Mouse (Mus musculus) stomach, embryonic 15.5 days (tissue): Measurements from ENCODE around the gene Ptprf. TPM values are rescaled to one million over a fixed set of nuclear protein-coding genes. Genes with fewer than 3 reads are reported as not detected.
A peak's percentile ranks its signal among the peaks of the same experiment; 100 is the strongest.

Source experiments
- ATAC-seq: fragments of 200-750 bp; cut with Nextera tagmentation; 2 replicates; pipeline ENCODE4 v1.8.0; 2017; ENCODE audit warnings: low read depth, moderate number of reproducible peaks, moderate TSS enrichment; ENCODE audit not compliant: insufficient read depth, low FRiP score
- H3K27ac ChIP-seq: fragments of 300-500 bp; sonication (generic); 2 replicates; pipeline ENCODE4 v1.5.1; 2015; ENCODE audit warnings: mild to moderate bottlenecking, inconsistent platforms
- H3K27me3 ChIP-seq: fragments of 300-500 bp; sonication (generic); replicated peaks from 2 replicates; pipeline ENCODE4 v1.6.1; 2015; ENCODE audit warnings: inconsistent platforms
- H3K36me3 ChIP-seq: fragments of 300-500 bp; sonication (generic); 2 replicates; pipeline ENCODE4 v1.6.1; 2015; ENCODE audit warnings: inconsistent platforms
- H3K4me1 ChIP-seq: fragments of 300-500 bp; sonication (generic); 2 replicates; pipeline ENCODE4 v1.6.1; 2015; ENCODE audit warnings: inconsistent platforms
- H3K4me2 ChIP-seq: fragments of 300-500 bp; sonication (generic); 2 replicates; pipeline ENCODE4 v1.6.1; 2015; ENCODE audit warnings: mild to moderate bottlenecking, inconsistent platforms
- H3K4me3 ChIP-seq: fragments of 300-500 bp; sonication (generic); replicated peaks from 2 replicates; pipeline ENCODE4 v1.5.1; 2015; ENCODE audit warnings: inconsistent platforms
- H3K9ac ChIP-seq: fragments of 300-500 bp; sonication (generic); 2 replicates; pipeline ENCODE4 v1.6.1; 2015; ENCODE audit warnings: inconsistent platforms
- H3K9me3 ChIP-seq: fragments of 300-500 bp; sonication (generic); 2 replicates; pipeline ENCODE4 v1.6.1; 2016; ENCODE audit warnings: inconsistent platforms
- WGBS: fragments of 180-500 bp; shearing (Covaris S2); methylation state at CpG from one replicate; pipeline ENCODE4 v1.1.7; 2015; 5-methylcytosine and 5-hydroxymethylcytosine counted together
- polyA plus RNA-seq: library from polyadenylated mRNA; unstranded; fragments of >200 nt; fragmentation: Nextera tagmentation; extraction: Ambion mirVana; gene quantifications from 2 replicates; pipeline ENCODE4 v1.2.1, GENCODE M21; 2015

The Ptprf gene
- polyA plus RNA-seq, 1 experiment from 2014 or later: 79.2 TPM

GRCm38 (mm10) chr4:118304984-118305383, 13.8 kb upstream of the Ptprf start:
- no peak overlapping the region for H3K4me2 ChIP-seq
- no peak overlapping the region for H3K27ac ChIP-seq
- no peaks in the 10 kb centered on the region for H3K9me3 ChIP-seq
- no peaks in the 10 kb centered on the region for H3K27me3 ChIP-seq
- no peak overlapping the region for H3K4me3 ChIP-seq
- ATAC-seq: no peak
- no peaks in the 10 kb centered on the region for H3K36me3 ChIP-seq
- peaks cover 3% of the 10 kb centered on the region; the same call in 1 of the 2 replicates for H3K4me1 ChIP-seq
- no peak overlapping the region for H3K9ac ChIP-seq
- WGBS: 54% methylated on average over 4 of the region's 4 CpGs

- no peaks in the 10 kb centered on the region for H3K9me3 ChIP-seq
- 10% methylated on average over 5 of the region's 5 CpGs for WGBS
- no peak overlapping the region for H3K4me2 ChIP-seq
- no peaks in the 10 kb centered on the region for H3K36me3 ChIP-seq
- ATAC-seq: peak; percentile 37; the same call in 1 of the 2 replicates
- no peak overlapping the region for H3K4me3 ChIP-seq
- H3K9ac ChIP-seq: no peak overlapping the region
- H3K27me3 ChIP-seq: no peaks in the 10 kb centered on the region
- H3K4me1 ChIP-seq: 0 out of 2 replicates have a peak, but pooled peaks cover 11% of the 10 kb centered on the region
- no peak overlapping the region for H3K27ac ChIP-seq
These were observed 6.6 kb upstream of the Ptprf start for GRCm38 (mm10) chr4:118297844-118298243.

DNA sequence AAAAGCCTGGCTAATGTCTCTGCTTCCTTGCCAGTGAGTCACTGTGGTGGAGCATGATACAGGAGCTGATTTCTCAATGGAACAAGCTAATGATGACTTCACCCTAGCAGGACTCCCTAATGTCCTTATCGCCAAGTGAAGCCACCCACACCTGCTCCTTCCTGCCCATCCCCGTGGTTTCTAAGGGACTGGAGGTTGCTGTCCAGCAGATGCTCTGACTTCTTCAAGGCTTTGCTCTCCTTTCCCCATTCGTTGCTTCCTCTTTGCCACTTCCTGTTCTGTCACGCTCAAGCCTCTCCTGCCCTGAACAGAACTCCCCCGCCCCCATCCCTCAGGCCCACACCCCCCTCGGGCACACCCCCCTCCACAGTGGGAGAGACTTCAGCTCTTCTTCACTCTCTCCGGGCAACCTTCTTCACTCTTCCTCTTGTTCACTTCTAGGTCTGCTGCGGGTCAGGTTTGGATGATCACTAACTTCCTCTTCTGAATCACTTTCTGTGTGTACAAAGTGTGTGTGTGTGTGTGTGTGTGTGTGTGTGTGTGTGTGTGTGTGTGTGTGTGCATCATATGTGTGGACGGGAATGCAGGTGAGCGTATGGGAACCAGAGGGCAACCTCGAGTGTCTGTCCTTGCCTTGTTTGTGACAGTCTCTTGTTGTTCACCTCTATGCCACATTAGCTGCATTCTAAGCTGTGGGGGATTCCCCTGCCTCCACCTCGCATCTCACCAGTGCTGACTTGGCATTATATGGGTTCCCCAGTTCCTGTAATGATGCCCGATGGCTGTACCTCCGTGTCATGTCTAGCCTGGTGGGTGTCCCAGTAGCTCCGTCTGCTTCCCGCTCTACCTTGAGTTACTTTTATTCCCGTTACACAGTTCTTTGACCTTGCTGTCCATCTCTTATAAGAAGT, 4.7 kb upstream of the Ptprf start:
- H3K4me3 ChIP-seq: no peak overlapping the region
- H3K9me3 ChIP-seq: no peaks in the 10 kb centered on the region
- no peaks in the 10 kb centered on the region for H3K27me3 ChIP-seq
- 50% methylated on average over 17 of the region's 17 CpGs for WGBS
- H3K9ac ChIP-seq: no peak overlapping the region
- no peak overlapping the region for H3K27ac ChIP-seq
- no peaks in the 10 kb centered on the region for H3K36me3 ChIP-seq
- no peak for ATAC-seq
- H3K4me2 ChIP-seq: no peak overlapping the region
- 0 out of 2 replicates have a peak, but pooled peaks cover 11% of the 10 kb centered on the region for H3K4me1 ChIP-seq

GRCm38 (mm10) chr4:118294811-118295210, 3.6 kb upstream of the Ptprf start:
- Histone ChIP-seq H3K9me3 (no peaks in the 10 kb centered on the region), H3K27ac (no peak overlapping the region), H3K4me1 (0 out of 2 replicates have a peak, but pooled peaks cover 11% of the 10 kb centered on the region), H3K9ac (no peak overlapping the region), H3K27me3 (no peaks in the 10 kb centered on the region), H3K36me3 (no peaks in the 10 kb centered on the region), H3K4me3 (no peak overlapping the region), H3K4me2 (no peak overlapping the region)
- 67% methylated on average over 4 of the region's 4 CpGs for WGBS
- no peak for ATAC-seq

GRCm38 (mm10) chr4:118292741-118293306, 1.6 kb upstream of the Ptprf start:
- H3K4me2 ChIP-seq: no peak overlapping the region
- WGBS: 11% methylated on average over 11 of the region's 11 CpGs

DNA sequence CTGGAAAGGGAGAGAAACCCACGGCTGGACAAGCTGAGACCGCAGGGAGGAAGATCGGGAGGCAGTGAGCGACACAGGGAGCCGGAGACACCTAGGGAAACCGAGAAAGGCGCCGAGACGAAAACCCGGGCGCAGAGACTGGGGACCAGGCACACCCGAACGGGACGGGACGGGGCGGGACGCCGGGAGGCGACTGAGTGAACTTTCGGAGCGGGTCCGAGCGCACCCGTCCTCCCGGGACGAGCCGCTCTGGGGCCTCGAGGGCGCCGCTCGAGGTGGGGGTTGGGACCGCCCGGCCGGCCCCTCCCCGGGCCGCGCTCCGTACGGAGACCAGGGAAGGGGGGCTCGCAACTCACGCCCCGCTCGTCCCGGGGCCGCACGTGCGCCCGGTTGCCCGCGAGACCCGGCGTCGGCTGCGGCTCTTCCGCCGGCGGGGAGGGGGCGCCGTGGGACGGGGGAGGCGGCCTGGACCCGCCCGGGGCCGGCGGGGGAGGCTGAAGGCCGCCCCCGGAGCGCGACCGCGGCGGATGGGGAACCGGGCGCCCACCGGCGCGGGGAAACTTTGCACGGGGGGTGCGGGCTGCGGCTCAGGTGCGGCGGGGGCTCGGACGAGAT, 682 bp downstream of the Ptprf start:
- Histone ChIP-seq H3K9me3 (no peaks in the 10 kb centered on the region), H3K4me3 (peak overlapping the region; percentile 82), H3K27me3 (no peaks in the 10 kb centered on the region), H3K4me1 (peaks cover 36% of the 10 kb centered on the region), H3K36me3 (no peaks in the 10 kb centered on the region), H3K4me2 (peak overlapping the region; percentile 73), H3K27ac (peak overlapping the region; percentile 93), H3K9ac (peak overlapping the region; percentile 77)
- under 1% methylated on average over 48 of the region's 84 CpGs for WGBS
- ATAC-seq: peak; percentile 24; the same call in 1 of the 2 replicates

More at GRCm38 (mm10) chr4:118292741-118293306, 1.6 kb upstream of the Ptprf start:
- no peaks in the 10 kb centered on the region for H3K27me3 ChIP-seq
- no peak for ATAC-seq
- H3K4me3 ChIP-seq: no peak overlapping the region
- H3K9me3 ChIP-seq: no peaks in the 10 kb centered on the region
- H3K4me1 ChIP-seq: peaks cover 25% of the 10 kb centered on the region
- H3K27ac ChIP-seq: no peak overlapping the region
- H3K9ac ChIP-seq: no peak overlapping the region
- no peaks in the 10 kb centered on the region for H3K36me3 ChIP-seq

DNA sequence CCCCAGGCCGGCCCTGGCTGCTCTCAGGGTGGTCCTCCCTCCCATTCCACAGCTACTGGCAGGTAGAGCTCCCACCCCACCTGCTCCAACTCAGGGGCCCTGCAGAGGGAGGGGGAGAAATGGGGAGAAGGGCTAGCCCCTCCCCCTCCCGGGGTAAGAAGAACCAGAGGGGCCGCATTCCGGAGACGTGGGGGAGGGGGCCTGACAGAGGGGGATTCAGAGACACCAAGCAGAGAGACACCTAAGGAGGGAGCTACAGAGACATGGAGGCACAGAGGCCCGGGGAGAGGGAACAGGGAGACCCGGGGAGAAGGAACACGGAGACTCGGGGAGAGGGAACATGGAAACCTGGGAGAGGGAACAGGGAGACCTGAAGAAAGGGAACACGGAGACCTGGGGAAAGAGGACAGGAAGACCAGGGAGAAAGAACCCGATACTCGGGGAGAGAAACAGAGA, 1.2 kb downstream of the Ptprf start:
- Histone ChIP-seq H3K9me3 (no peaks in the 10 kb centered on the region), H3K9ac (peak overlapping the region; percentile 77), H3K4me3 (peak overlapping the region; percentile 82), H3K4me1 (peaks cover 32% of the 10 kb centered on the region), H3K36me3 (no peaks in the 10 kb centered on the region), H3K27me3 (no peaks in the 10 kb centered on the region), H3K4me2 (peak overlapping the region; percentile 73), H3K27ac (peak overlapping the region; percentile 93)
- 2% methylated on average over 12 of the region's 12 CpGs for WGBS
- peak; percentile 10; the same call in 1 of the 2 replicates for ATAC-seq

- Histone ChIP-seq H3K9me3 (no peaks in the 10 kb centered on the region), H3K4me1 (peaks cover 32% of the 10 kb centered on the region), H3K9ac (peak overlapping the region; percentile 77; the same call in 1 of the 2 replicates), H3K4me3 (peak overlapping the region; percentile 82), H3K4me2 (peak overlapping the region; percentile 73), H3K36me3 (no peaks in the 10 kb centered on the region), H3K27ac (peak overlapping the region; percentile 93), H3K27me3 (no peaks in the 10 kb centered on the region)
- 36% methylated on average over 5 of the region's 5 CpGs for WGBS
- ATAC-seq: no peak
These were observed 1.9 kb downstream of the Ptprf start for GRCm38 (mm10) chr4:118289266-118289665.

- Histone ChIP-seq H3K36me3 (no peaks in the 10 kb centered on the region), H3K9ac (peak overlapping the region; percentile 4; the same call in 1 of the 2 replicates), H3K4me1 (peaks cover 32% of the 10 kb centered on the region), H3K27ac (peak overlapping the region; percentile 93), H3K4me2 (peak overlapping the region; percentile 73), H3K4me3 (peak overlapping the region; percentile 82), H3K9me3 (no peaks in the 10 kb centered on the region), H3K27me3 (no peaks in the 10 kb centered on the region)
- no peak for ATAC-seq
- 57% methylated on average over 6 of the region's 6 CpGs for WGBS
These were observed 2.7 kb downstream of the Ptprf start for GRCm38 (mm10) chr4:118288531-118288930.

- H3K27ac ChIP-seq: peak overlapping the region; percentile 61
- WGBS: 66% methylated on average over 5 of the region's 5 CpGs
These were observed 5.0 kb downstream of the Ptprf start for GRCm38 (mm10) chr4:118286202-118286601.

GRCm38 (mm10) chr4:118282182-118282562, 9.0 kb downstream of the Ptprf start:
- WGBS: 50% methylated on average over 1 of the region's 1 CpGs
- peaks cover 11% of the 10 kb centered on the region; the same call in 1 of the 2 replicates for H3K36me3 ChIP-seq
- no peak overlapping the region for H3K27ac ChIP-seq
- no peak overlapping the region for H3K4me2 ChIP-seq
- ATAC-seq: no peak
- no peak overlapping the region for H3K9ac ChIP-seq
- no peaks in the 10 kb centered on the region for H3K9me3 ChIP-seq
- H3K27me3 ChIP-seq: no peaks in the 10 kb centered on the region
- H3K4me3 ChIP-seq: no peak overlapping the region
- H3K4me1 ChIP-seq: peaks cover 42% of the 10 kb centered on the region

More at GRCm38 (mm10) chr4:118286202-118286601, 5.0 kb downstream of the Ptprf start:
- peak overlapping the region; percentile 8; the same call in 1 of the 2 replicates for H3K9ac ChIP-seq
- H3K36me3 ChIP-seq: peaks cover 8% of the 10 kb centered on the region; the same call in 1 of the 2 replicates
- H3K4me1 ChIP-seq: peaks cover 35% of the 10 kb centered on the region
- no peak overlapping the region for H3K4me2 ChIP-seq
- ATAC-seq: peak; percentile 9; the same call in 1 of the 2 replicates
- H3K27me3 ChIP-seq: no peaks in the 10 kb centered on the region
- H3K9me3 ChIP-seq: no peaks in the 10 kb centered on the region
- H3K4me3 ChIP-seq: no peak overlapping the region
